Mouse (Mus musculus) heart, postnatal 0 days (tissue): ENCODE data around the gene Gm21887.
"Not testable (repeated sequence)": the region's sequence is repeated elsewhere in the genome, so short reads cannot be mapped to it uniquely, and the experiment has no call there.

Experiments used
- CTCF ChIP-seq: IDR thresholded peaks from 2 replicates; pipeline ENCODE4 v1.5.1; 2016; ENCODE audit warnings: antibody characterized with exemption, control low read depth, low read depth
- EP300 ChIP-seq: IDR thresholded peaks from 2 replicates; pipeline ENCODE4 v1.6.1; 2016; ENCODE audit warnings: antibody characterized with exemption, low read depth

DNA sequence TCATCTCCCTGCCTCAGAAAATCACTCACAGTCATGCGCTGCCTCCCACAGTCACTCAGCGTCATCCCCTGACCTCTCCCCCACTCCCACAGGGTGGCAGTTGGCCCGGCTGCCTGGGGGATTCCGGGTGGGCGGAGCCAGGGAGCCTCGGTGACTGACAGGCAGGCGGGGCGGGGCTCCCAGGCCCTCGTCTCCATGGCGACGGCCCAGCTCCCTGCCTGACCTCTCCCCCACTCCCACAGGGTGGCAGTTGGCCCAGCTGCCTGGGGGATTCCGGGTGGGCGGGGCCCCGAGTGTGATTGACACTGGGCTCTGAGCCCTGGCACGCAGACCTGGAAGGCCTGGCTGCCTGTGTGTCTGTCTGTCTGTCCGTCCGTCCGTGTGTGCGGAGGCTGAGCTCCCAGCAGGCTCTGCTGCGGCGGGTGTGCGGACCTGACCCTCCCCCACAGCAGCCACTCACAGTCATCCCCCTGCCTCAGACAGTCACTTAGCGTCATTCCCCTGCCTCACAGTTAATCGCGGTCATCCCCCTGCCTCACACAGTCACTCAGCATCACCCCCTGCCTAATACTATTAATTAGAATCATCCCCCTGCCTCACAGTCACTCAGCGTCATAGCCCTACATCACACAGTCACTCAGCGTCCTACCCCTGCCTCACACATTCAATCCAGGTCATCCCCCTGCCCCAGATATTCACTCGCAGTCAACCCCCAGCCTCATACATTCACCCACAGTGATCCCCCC is 18.2 kb upstream of the Gm21887 start:
- TF ChIP-seq CTCF, EP300: not testable (repeated sequence)
